Mouse (Mus musculus): ENCODE data around the gene Kdm4a. TPM values are rescaled to one million over a fixed set of nuclear protein-coding genes. Genes with fewer than 3 reads are reported as not detected.
A peak's percentile ranks its signal among the peaks of the same experiment; 100 is the strongest.

Gene Kdm4a
- polyA plus RNA-seq, 1 experiment, result 46.3 TPM

DNA sequence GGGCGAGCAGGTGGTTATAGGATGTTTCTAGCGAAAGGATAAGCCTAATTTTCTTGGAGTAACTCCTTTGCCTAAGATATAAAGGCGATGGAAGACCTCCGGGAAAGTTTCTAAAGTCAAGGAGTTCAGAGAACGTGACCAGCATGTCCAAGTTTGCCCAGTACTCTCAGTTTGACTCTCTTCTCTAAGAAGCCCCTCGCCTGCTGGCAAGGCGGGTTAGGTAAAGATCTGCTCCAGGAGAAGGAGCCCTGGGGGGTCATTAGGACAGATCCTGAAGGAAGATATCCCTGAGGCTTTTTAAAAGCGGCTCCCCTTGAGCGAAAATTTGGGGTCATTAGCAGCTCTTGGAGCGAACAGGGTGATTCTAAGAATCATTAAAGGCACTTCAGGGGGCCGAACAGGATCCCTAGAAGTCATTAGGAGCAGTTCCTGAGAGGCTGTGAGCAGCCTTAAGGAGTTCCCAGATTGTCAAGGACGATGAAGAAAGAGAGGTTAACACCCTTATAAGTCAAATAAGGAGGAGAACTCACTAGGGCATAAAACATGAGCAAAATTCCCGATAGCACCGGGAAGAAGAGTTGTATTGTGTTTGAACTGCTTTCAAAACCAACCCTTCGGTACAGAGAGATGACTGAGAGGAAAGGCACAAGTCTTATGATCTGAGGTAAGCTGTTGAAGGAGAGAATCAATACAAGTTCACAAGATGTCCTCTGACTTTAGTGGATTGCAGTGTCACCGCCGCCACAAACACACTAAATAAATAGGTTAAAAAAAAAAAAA, 648 bp upstream of the Kdm4a start:
- Histone ChIP-seq H3K4me3 (replicated peaks; ENCODE audit: insufficient read depth, low read depth, low read length) (peak overlapping the region; percentile 82), H3K4me1 (ENCODE audit: control insufficient read depth, insufficient read depth, low read length) (peaks cover 4% of the 10 kb centered on the region), H3K27me3 (ENCODE audit: control insufficient read depth, insufficient read depth, low read length) (no peaks in the 10 kb centered on the region), H3K27ac (ENCODE audit: insufficient read depth, low read length) (peak overlapping the region; percentile 43)
- no peak for DNase-seq
- TF ChIP-seq CTCF (IDR thresholded peaks at IDR 0.05; ENCODE audit: borderline replicate concordance, insufficient read depth, low read depth, low read length) (no peak), POLR2A (IDR thresholded peaks at IDR 0.05; ENCODE audit: borderline replicate concordance, insufficient read depth, low read length) (no peak)
- 12% methylated on average over 17 of the region's 17 CpGs for WGBS

DNA sequence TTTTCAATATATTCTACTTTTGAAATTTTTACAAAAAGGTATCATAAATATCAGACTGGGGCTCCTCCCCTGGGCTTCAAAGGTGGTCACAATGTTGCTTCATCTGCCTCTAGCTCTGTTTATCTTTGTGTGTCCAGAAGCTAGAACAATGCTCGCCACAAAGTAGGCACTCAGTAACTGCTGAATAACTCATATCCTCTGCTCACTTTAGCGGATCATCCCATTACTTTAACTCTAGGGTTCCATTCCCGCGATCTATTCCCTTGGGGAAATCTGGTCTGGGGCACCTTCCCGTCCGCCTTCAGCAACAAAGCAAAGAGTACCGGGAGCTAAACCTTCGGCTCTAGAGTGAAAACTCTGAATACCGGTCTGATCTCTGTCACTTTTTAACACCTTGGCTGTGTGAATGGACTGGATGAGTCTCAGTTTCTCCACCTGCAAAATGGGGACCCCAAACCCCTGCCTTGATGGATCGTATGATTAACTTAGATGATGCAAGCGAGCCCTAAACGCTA, 834 bp downstream of the Kdm4a start:
- peak overlapping the region; percentile 63; the same call in 1 of the 2 replicates for H3K27ac ChIP-seq (ENCODE audit: insufficient read depth, low read length)
- DNase-seq, result no peak
- peaks cover 4% of the 10 kb centered on the region for H3K4me1 ChIP-seq (ENCODE audit: control insufficient read depth, insufficient read depth, low read length)
- no peaks in the 10 kb centered on the region for H3K27me3 ChIP-seq (ENCODE audit: control insufficient read depth, insufficient read depth, low read length)
- WGBS, result 1% methylated on average over 12 of the region's 12 CpGs
- no peak for TF ChIP-seq CTCF (IDR thresholded peaks at IDR 0.05; ENCODE audit: borderline replicate concordance, insufficient read depth, low read depth, low read length)
- no peak for TF ChIP-seq POLR2A (IDR thresholded peaks at IDR 0.05; ENCODE audit: borderline replicate concordance, insufficient read depth, low read length)
- H3K4me3 ChIP-seq (replicated peaks; ENCODE audit: insufficient read depth, low read depth, low read length), result peak overlapping the region; percentile 82

- TF ChIP-seq CTCF (IDR thresholded peaks at IDR 0.05; ENCODE audit: borderline replicate concordance, insufficient read depth, low read depth, low read length) (no peak), POLR2A (IDR thresholded peaks at IDR 0.05; ENCODE audit: borderline replicate concordance, insufficient read depth, low read length) (no peak)
- Histone ChIP-seq H3K27ac (ENCODE audit: insufficient read depth, low read length) (no peak overlapping the region), H3K27me3 (ENCODE audit: control insufficient read depth, insufficient read depth, low read length) (no peaks in the 10 kb centered on the region), H3K4me1 (ENCODE audit: control insufficient read depth, insufficient read depth, low read length) (peaks cover 3% of the 10 kb centered on the region), H3K4me3 (replicated peaks; ENCODE audit: insufficient read depth, low read depth, low read length) (no peak overlapping the region)
- no peak for DNase-seq
- WGBS, result 85% methylated on average over 12 of the region's 12 CpGs
Observed at GRCm38 (mm10) chr4:118172461-118172860, 7.4 kb downstream of the Kdm4a start.

GRCm38 (mm10) chr4:118171006-118171405, 8.8 kb downstream of the Kdm4a start:
- Histone ChIP-seq H3K27me3 (ENCODE audit: control insufficient read depth, insufficient read depth, low read length) (no peaks in the 10 kb centered on the region), H3K27ac (ENCODE audit: insufficient read depth, low read length) (no peak overlapping the region), H3K4me1 (ENCODE audit: control insufficient read depth, insufficient read depth, low read length) (peaks cover 3% of the 10 kb centered on the region), H3K4me3 (replicated peaks; ENCODE audit: insufficient read depth, low read depth, low read length) (no peak overlapping the region)
- no peak for DNase-seq
- WGBS, result 90% methylated on average over 9 of the region's 9 CpGs
- TF ChIP-seq POLR2A (IDR thresholded peaks at IDR 0.05; ENCODE audit: borderline replicate concordance, insufficient read depth, low read length) (no peak), CTCF (IDR thresholded peaks at IDR 0.05; ENCODE audit: borderline replicate concordance, insufficient read depth, low read depth, low read length) (peak; percentile 31; the same call in 1 of the 2 replicates)

DNA sequence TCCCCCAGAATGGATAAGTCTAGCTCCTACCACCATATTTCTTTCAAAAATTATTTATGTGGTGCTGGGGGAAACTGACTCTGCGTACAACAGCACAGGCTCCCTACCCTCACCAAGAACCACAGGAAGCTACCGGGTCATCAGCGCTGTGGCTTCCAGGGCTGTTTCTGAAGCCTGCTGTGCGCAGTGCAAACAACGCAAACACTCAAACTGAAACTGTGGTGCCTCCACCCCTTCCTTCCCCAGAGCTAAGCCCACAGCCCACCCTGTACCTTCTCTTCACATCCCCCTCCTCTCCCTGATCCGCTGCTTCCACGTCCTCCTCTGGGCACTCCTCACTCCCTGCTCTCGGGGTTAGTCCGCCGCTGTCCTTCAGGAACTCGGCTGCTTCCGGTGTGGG, 17.7 kb downstream of the Kdm4a start:
- no peak for TF ChIP-seq CTCF (IDR thresholded peaks at IDR 0.05; ENCODE audit: borderline replicate concordance, insufficient read depth, low read depth, low read length)
- no peak for TF ChIP-seq POLR2A (IDR thresholded peaks at IDR 0.05; ENCODE audit: borderline replicate concordance, insufficient read depth, low read length)
- Histone ChIP-seq H3K27me3 (ENCODE audit: control insufficient read depth, insufficient read depth, low read length) (no peaks in the 10 kb centered on the region), H3K4me3 (replicated peaks; ENCODE audit: insufficient read depth, low read depth, low read length) (no peak overlapping the region), H3K27ac (ENCODE audit: insufficient read depth, low read length) (no peak overlapping the region), H3K4me1 (ENCODE audit: control insufficient read depth, insufficient read depth, low read length) (peaks cover 3% of the 10 kb centered on the region)
- no peak for DNase-seq
- 89% methylated on average over 12 of the region's 12 CpGs for WGBS

- TF ChIP-seq CTCF (IDR thresholded peaks at IDR 0.05; ENCODE audit: borderline replicate concordance, insufficient read depth, low read depth, low read length) (no peak), POLR2A (IDR thresholded peaks at IDR 0.05; ENCODE audit: borderline replicate concordance, insufficient read depth, low read length) (no peak)
- H3K27ac ChIP-seq (ENCODE audit: insufficient read depth, low read length), result no peak overlapping the region
- 90% methylated on average over 3 of the region's 3 CpGs for WGBS
Observed at GRCm38 (mm10) chr4:118157666-118158065, 22.2 kb downstream of the Kdm4a start.

GRCm38 (mm10) chr4:118156559-118156958, 23.3 kb downstream of the Kdm4a start:
- DNase-seq, result peak; percentile 74 to 77
- Histone ChIP-seq H3K27me3 (ENCODE audit: control insufficient read depth, insufficient read depth, low read length) (no peaks in the 10 kb centered on the region), H3K4me1 (ENCODE audit: control insufficient read depth, insufficient read depth, low read length) (peaks cover 42% of the 10 kb centered on the region), H3K4me3 (replicated peaks; ENCODE audit: insufficient read depth, low read depth, low read length) (no peak overlapping the region), H3K27ac (ENCODE audit: insufficient read depth, low read length) (peak overlapping the region; percentile 47)
- TF ChIP-seq POLR2A (IDR thresholded peaks at IDR 0.05; ENCODE audit: borderline replicate concordance, insufficient read depth, low read length) (no peak), CTCF (IDR thresholded peaks at IDR 0.05; ENCODE audit: borderline replicate concordance, insufficient read depth, low read depth, low read length) (no peak)
- 8% methylated on average over 15 of the region's 15 CpGs for WGBS

More at GRCm38 (mm10) chr4:118157666-118158065, 22.2 kb downstream of the Kdm4a start:
- Histone ChIP-seq H3K27me3 (ENCODE audit: control insufficient read depth, insufficient read depth, low read length) (no peaks in the 10 kb centered on the region), H3K4me3 (replicated peaks; ENCODE audit: insufficient read depth, low read depth, low read length) (no peak overlapping the region), H3K4me1 (ENCODE audit: control insufficient read depth, insufficient read depth, low read length) (peaks cover 31% of the 10 kb centered on the region)
- DNase-seq, result no peak

GRCm38 (mm10) chr4:118154889-118155288, 25.0 kb downstream of the Kdm4a start:
- Histone ChIP-seq H3K4me1 (ENCODE audit: control insufficient read depth, insufficient read depth, low read length) (peaks cover 55% of the 10 kb centered on the region), H3K4me3 (replicated peaks; ENCODE audit: insufficient read depth, low read depth, low read length) (no peak overlapping the region), H3K27ac (ENCODE audit: insufficient read depth, low read length) (no peak overlapping the region), H3K27me3 (ENCODE audit: control insufficient read depth, insufficient read depth, low read length) (no peaks in the 10 kb centered on the region)
- no peak for DNase-seq
- WGBS, result 91% methylated on average over 5 of the region's 5 CpGs
- TF ChIP-seq POLR2A (IDR thresholded peaks at IDR 0.05; ENCODE audit: borderline replicate concordance, insufficient read depth, low read length), result no peak
- TF ChIP-seq CTCF (IDR thresholded peaks at IDR 0.05; ENCODE audit: borderline replicate concordance, insufficient read depth, low read depth, low read length), result no peak

All from cerebellum, adult 2 months (tissue).